Mouse (Mus musculus) embryo, embryonic 11 days (tissue): ENCODE data around the gene Cope.
A peak's percentile ranks its signal among the peaks of the same experiment; 100 is the strongest.

ENCODE experiments used
- DNase-seq: peaks from one replicate; pipeline ENCODE4 v3.0.0-alpha.2; 2015

The Cope gene

GRCm38 (mm10) chr8:70315624-70316510 is 13.5 kb downstream of the Cope start, which contains the start of gene Cers1:
TSS of gene Cers1 (plus strand) at chr8:70315775.
- DNase-seq: peak; percentile 87

DNA sequence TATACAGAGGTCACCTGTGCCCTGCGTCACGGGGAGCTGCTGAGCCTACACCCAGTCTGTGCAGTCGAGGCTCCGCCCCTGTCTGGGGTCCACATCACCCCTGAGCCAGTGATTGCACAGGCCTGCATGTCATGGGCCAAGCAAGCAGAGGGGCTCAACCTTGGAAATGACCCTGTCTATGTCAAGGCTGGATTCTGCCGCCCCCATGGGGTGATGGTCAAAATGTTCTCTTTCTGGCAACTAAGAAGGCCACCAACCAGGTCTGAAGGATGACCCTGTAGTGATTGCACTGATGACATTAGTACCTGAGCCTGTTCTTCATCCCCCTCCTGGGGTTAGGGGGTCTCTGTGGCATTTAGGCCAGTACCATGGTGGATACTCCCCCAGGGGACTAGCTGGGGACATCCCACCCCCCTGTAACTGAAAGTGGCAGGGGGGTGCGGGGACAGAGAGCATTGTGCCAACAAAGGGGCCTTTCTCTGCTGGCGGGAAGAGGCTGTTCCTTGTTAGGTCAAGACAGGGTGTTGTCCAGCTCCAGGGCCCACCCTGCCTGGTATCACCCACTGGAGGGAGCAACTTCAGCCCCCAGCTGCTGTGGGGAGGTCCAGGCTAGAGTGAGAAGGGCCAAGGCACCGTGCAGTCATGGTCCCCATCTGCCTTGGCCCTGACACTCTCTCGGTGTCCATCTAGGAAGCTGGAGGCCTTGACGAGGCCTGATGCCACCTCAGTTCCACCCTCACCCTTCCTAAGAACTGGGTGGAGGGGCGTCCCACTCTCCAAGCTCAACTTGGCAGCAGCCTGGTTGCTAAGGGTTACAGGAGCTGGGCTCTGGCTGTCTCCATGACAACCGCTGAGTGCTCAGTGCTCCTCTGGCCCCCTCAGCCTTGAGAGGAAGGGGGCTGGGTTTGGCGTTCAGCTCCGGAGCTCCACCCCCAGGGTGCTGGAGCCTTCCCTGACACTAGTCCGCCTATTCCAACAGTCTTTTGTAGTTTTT is 14.5 kb downstream of the Cope start:
- peak; percentile 94 for DNase-seq

- no peak for DNase-seq
Measured at GRCm38 (mm10) chr8:70317872-70318271, 15.6 kb downstream of the Cope start.

DNA sequence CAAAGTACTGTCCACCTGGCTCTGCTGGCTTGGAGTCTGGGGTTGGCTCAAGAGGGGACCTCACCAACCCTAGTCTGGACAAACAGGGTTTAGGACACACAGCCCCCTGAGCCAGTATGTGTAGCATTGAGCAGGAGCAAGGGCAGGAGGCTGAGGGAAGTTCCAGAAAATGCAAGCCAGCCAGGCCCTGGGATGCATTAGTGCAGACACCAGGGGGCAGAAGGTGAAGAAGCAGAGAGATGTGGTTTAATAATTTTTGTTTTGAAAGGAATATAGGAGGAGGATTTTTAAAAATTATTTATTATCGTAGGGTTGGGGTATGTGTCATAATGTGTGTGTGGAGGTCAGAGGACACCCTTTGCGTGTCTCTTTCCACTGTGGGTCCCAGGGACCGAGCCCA is 21.4 kb downstream of the Cope start:
- no peak for DNase-seq

GRCm38 (mm10) chr8:70327512-70327911 is 25.2 kb downstream of the Cope start:
- DNase-seq: no peak

DNA sequence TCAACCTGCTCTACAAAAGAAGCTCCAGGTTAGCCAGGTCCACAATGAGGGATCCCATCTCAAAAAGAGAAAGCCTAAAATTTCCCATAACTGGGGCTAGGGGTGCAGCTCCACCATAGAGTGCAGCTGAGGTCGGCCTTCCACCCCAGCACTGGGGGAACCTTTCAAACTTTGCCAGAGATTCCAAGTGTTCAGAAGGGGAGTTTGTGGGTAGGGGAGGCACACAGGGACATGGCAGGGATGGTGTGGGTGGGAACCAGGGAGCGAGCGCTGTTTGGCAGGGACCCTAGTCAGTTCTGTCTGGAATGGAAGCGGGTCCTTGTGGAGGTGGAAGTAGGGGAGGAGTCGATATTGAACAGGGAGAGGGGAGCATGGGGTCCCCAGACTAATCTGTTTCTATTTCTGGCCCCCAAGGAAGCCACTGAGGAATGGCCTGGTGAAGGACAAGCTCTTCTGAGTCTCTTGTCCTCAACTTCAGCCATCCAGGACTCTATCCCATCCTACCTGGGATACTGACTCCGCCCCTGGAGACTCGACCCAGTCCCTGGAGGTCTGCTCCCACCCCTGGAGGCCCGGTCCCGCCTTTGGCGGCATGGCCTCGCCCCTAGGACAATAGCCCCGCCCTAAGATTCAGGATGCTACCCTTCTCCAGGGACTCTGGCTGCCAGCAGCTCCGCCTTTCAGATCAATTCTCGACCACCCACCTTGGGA is 27.0 kb downstream of the Cope start, which contains the start of gene Gdf1:
Gene Gdf1 (plus strand): TSS at position 694 of the 711 bp plus-strand sequence.
- DNase-seq: peak; percentile 63

GRCm38 (mm10) chr8:70329835-70330740 is 27.8 kb downstream of the Cope start:
- DNase-seq: peak; percentile 58

DNA sequence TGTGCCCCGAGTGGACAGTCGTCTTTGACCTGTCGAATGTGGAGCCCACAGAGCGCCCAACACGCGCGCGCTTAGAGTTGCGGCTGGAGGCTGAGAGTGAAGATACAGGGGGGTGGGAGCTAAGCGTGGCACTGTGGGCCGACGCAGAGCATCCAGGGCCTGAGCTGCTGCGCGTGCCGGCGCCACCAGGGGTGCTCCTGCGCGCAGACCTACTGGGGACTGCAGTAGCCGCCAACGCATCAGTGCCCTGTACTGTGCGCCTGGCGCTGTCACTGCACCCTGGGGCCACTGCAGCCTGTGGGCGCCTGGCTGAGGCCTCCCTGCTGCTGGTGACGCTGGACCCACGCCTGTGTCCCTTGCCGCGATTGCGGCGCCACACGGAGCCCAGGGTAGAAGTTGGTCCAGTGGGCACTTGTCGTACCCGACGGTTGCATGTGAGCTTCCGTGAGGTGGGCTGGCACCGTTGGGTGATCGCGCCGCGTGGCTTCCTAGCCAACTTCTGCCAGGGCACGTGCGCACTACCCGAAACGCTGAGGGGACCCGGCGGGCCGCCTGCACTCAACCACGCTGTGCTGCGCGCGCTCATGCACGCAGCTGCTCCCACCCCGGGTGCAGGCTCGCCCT is 28.5 kb downstream of the Cope start:
- peak; percentile 87 for DNase-seq

DNA sequence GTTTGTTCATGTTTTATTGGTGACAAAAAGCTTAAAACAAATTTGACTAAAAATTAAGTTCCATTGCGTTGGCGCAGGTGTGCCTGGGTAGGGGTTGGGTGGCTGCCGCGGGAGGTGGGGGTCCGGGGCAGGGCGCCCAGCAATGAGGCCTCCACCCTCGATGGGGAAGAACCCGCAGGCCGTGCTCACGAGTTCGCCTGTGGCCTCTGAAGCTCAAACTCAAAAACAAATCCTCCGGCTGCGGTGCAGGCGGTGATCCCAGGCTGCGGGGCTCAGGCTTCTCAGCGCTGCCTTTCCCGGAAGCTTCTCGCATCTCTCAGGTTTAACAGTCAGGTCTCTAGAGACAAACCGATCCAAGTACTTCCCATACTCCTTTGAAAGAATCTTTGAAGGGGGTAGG is 29.2 kb downstream of the Cope start:
- peak; percentile 34 for DNase-seq

DNA sequence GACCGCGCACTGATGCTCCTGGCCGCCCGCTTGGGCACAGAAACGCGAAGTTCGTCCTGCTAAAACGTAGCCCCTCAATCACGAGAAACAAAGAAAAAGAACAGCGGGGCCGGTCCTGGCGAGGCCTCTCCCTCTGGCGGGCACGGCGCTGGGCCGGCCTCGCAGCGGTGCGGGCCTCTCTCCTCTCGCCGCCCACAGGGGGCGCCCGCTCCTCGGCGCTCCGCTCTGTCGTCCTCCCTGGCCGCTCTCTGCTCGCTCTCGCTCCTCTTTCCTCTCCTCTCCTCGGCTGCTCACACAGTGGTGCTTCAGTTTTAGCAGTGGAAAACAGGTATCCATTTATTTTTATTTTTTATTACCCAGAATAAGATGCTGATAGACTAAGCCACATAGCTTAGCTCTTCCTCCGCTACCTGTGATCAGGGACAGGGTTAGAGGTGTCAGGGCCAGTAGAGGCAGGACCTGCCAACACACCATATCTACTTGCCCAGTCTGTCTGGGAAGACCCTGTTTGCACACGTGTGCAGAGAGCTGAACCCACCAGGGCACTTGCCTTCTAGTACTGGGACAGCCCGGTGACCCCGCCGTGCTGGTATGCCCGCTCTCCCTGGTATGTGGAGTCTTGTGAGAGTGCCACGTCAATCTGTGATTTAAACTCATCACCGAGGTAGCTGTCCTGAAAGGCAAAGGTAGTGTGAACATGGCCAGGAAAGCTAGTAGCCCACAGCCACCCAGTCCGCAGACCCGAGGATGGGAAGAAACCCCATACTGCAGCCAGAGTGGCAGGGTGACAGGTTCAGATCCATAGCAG is 30.0 kb downstream of the Cope start:
- DNase-seq: peak; percentile 90

DNA sequence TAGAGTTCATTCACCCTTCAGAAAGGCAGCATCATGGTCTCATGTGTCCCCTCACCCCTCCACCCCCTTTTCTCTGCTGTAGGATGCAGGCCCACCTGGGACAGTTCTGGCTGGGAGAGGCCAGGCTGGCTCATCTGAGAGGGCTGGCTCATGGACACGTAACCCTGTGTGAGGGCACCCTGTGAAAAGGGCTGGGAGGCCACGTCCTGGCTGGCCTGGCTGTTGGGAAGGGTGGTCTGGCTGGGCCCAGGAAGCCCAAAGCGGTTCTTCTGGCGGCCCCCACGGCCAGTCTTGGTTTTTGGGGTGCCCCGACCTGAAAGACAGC is 30.5 kb downstream of the Cope start:
- no peak for DNase-seq

DNA sequence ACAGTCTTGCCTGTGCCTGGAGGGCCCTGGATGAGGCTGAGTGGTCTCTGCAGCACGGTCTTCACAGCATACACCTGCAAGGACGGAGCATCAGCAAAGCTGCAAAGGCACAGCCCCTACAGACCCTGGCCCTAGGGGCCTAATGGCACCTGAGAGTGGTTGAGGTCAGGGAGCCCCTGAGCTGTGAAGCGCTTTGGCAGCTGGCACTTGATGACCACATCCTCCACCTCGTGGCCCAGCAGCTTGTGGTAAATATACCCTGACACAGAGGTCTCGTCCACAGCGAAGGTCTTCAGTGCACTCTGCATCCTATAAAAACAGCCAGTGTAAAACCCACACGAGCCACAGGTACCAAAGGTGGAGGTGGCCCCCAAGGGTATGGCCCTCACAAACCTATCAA is 36.6 kb downstream of the Cope start:
- DNase-seq: no peak

GRCm38 (mm10) chr8:70340659-70341058 is 38.3 kb downstream of the Cope start:
- DNase-seq: no peak

- DNase-seq: no peak
Measured at GRCm38 (mm10) chr8:70342007-70342406, 39.7 kb downstream of the Cope start.

DNA sequence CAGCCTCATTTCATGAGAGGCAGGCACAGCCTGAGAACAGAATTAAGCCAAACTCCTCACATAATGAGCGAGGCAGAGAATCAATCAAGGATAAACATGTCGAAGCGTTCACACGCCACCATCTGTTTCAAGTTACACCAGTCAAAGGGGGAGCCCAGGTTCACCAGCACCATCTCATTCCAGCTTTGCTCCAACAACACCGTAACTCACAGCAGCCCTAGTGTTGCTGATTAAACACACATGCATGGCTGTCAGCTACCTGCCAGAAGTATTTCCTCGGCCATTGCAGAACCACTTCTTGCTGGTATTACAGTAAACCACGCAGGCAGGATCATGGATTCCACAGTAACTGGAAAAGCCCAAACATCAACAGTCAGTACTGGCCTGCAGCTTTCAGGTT is 40.8 kb downstream of the Cope start:
- DNase-seq: peak; percentile 48

DNA sequence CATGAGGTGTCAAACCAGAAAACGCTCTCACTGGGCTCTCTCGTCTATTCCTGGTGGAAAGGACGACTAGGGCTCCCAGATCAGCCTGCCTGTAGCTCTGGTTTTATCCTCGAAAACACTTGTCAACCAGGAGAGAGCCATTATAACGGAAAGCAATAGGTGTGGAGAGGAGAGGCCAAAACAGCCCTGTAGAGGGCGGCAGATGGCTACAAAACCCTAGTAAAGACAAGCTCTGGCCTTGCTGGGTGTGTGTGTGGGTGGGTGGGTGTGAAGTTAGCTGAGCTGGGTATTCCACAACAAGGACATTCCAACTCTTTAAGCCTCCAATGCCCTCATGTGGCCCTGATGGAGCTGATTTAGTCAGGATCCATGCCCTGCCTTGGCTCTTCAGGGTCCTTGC is 41.4 kb downstream of the Cope start:
- peak; percentile 56 for DNase-seq

GRCm38 (mm10) chr8:70344279-70344678 is 42.0 kb downstream of the Cope start:
- no peak for DNase-seq

- DNase-seq: no peak
Measured at GRCm38 (mm10) chr8:70347443-70347842, 45.1 kb downstream of the Cope start.

GRCm38 (mm10) chr8:70347860-70348420 is 45.6 kb downstream of the Cope start:
- DNase-seq: no peak
